Mouse (Mus musculus) activated CD4-positive, CD25-positive, alpha-beta regulatory T cell (primary cell): ENCODE measurements around the gene Rnf113a1. TPM values are rescaled to one million over a fixed set of nuclear protein-coding genes. Genes with fewer than 3 reads are reported as not detected.

Experiments used
- polyA plus RNA-seq, 2 experiments: library from polyadenylated mRNA; unstranded; fragments of 100-300 nt; shearing (Covaris generic); gene quantifications; one replicate each; pipeline ENCODE4 v1.2.1; 2017

The Rnf113a1 gene
- polyA plus RNA-seq = 10 to 100 TPM; 10.3 to 15.5 TPM

DNA sequence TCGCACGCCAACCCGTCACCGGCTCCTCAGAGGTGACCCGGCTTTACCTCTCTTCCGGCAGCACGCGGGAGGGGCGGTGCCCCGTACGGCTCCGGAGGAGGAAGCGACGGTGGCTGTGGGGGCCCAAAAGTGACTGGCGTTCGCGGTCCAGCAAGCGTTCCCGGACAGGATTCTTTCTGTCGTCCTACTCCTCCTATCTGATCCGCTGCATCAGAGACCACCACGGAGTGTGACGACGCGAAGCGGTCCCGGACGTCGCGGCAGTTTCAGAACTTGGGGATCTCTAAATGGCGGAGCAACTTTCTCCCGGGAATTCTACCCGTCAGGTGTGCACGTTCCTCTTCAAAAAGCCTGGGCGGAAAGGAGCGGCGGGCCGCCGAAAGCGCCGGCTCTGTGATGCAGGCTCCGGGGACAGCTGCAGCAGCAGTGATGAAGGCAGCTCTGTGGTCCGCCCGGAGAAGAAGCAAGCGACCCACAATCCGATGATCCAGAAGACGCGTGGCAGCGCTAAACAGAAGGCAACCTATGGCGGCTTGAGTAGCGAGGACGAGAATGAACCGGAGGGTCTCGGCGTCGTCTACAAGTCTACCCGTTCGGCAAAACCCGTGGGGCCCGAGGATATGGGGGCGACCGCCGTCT, at the start of gene Rnf113a1, which contains the start of gene Ndufa1:
Gene Rnf113a1, plus strand, starts transcription at position 141 of the 639 bp plus-strand sequence.
Gene Ndufa1, minus strand, starts transcription at position 59 of the 639 bp plus-strand sequence.

DNA sequence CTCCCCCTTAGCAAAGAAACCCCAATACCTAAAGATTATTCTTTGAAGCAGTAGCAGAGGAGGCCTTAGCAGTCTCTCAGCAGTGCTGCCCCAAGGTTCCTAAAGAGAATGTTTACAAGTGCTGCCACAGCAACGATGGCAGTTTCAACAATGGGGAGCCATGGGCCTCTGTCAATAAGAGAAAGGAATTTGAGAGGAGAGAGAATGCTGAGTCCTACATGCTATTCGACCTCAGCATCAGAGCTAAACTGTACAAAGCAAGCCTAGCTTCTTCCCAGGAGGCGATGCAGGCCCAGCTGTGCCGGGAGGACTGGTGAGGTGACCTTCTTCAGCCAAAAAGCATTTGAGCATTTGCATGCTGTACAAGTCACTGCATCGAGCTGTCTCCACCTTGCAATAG, 22.3 kb upstream of the Rnf113a1 start, which contains the start of gene Akap14:
Gene Akap14, minus strand, starts transcription at position 101 of the 400 bp plus-strand sequence.

DNA sequence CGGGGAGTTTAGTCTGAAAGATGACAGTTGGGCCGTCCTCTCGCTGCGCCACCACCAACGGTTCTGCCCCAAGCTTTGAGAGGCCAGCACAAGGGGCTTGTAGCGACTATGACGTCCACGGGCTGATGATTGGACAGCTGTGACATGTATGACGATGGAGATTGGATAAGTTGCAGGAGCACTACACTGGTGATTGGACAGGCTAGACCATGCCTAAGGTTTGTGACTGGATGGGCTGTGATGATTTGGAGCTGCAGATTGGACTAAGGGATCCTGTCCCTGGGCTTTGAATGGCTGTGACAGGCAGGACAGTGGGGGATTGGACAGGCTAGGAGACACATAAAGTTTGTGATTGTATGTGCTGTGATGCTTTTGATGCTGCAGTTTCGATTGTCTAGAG, 19.9 kb downstream of the Rnf113a1 start, which contains the start of gene Gm9:
Gene Gm9, minus strand, starts transcription at position 101 of the 400 bp plus-strand sequence.

DNA sequence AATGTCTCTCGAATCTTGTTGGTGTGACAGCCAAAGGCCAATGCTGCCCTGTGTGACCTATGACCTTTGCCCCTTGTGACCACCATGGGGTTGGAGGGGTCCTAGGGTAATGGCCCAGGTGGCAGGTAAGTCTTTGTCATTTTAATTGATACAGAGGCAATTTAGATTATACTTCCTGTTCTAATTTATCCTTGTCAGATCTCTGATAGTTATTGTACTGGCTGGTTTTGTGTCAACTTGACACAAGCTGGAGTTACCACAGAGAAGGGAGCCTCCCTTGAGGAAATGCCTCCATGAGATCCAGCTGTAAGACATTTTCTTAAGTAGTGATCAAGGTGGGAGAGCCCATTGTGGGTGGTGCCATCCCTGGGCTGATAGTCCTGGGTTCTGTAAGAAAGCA, 31.1 kb downstream of the Rnf113a1 start, which contains the start of gene Rhox1:
Gene Rhox1, minus strand, starts transcription at position 101 of the 400 bp plus-strand sequence.

Other genes with a start within 250 kb of the Rnf113a1 start
- 100 to 1,000 TPM; 108 to 117 TPM for gene Sept6, start 199.5 kb upstream of the Rnf113a1 start, polyA plus RNA-seq
- not detected for gene Sowahd, start 142.4 kb upstream of the Rnf113a1 start, polyA plus RNA-seq
- gene Rpl39, start 105.8 kb upstream of the Rnf113a1 start, polyA plus RNA-seq = 100 to 1,000 TPM; 448 to 584 TPM
- gene Upf3b, start 80.9 kb upstream of the Rnf113a1 start, polyA plus RNA-seq = 10 to 100 TPM; 24.7 to 30.3 TPM
- 10 to 100 TPM; 20.1 to 25.1 TPM for gene Nkap, start 64.5 kb upstream of the Rnf113a1 start, polyA plus RNA-seq
- under 1 TPM; 0.08 to 0.26 TPM for gene Akap14, start 22.4 kb upstream of the Rnf113a1 start, polyA plus RNA-seq
- 100 to 1,000 TPM; 293 to 300 TPM for gene Ndufa1, start 82 bp upstream of the Rnf113a1 start, polyA plus RNA-seq
- gene Gm9, start 19.8 kb downstream of the Rnf113a1 start, polyA plus RNA-seq = not detected
- gene Rhox1, start 31.0 kb downstream of the Rnf113a1 start, polyA plus RNA-seq = under 1 TPM in 1 of 2 experiments, not detected in 1; 0.33 TPM
- gene Rhox2a, start 53.7 kb downstream of the Rnf113a1 start, polyA plus RNA-seq = not detected
- gene Rhox3a, start 58.7 kb downstream of the Rnf113a1 start, polyA plus RNA-seq = not detected
- not detected for gene Rhox4a, start 74.1 kb downstream of the Rnf113a1 start, polyA plus RNA-seq
- gene Rhox3a2, start 188.8 kb downstream of the Rnf113a1 start, polyA plus RNA-seq = not detected
- gene Rhox4a2, start 199.6 kb downstream of the Rnf113a1 start, polyA plus RNA-seq = under 1 TPM in 1 of 2 experiments, not detected in 1; 0.61 TPM
- not detected for gene Rhox2b, start 220.8 kb downstream of the Rnf113a1 start, polyA plus RNA-seq
- gene Rhox4b, start 241.2 kb downstream of the Rnf113a1 start, polyA plus RNA-seq = under 1 TPM in 1 of 2 experiments, not detected in 1; 0.55 TPM